Mouse (Mus musculus): ENCODE results near the gene Nppc.
A peak's percentile ranks its signal among the peaks of the same experiment; 100 is the strongest.

The Nppc gene

GRCm38 (mm10) chr1:86670279-86671038, at the start of gene Nppc:
Nppc (minus strand) TSS chr1:86670571.
- DNase-seq (ENCODE audit: low spot score), result peak; percentile 75

GRCm38 (mm10) chr1:86719391-86719790, 49.0 kb upstream of the Nppc start:
- no peak for DNase-seq (ENCODE audit: low spot score)

- no peak for DNase-seq (ENCODE audit: low spot score)
Observed at GRCm38 (mm10) chr1:86718190-86718589, 47.8 kb upstream of the Nppc start.

DNA sequence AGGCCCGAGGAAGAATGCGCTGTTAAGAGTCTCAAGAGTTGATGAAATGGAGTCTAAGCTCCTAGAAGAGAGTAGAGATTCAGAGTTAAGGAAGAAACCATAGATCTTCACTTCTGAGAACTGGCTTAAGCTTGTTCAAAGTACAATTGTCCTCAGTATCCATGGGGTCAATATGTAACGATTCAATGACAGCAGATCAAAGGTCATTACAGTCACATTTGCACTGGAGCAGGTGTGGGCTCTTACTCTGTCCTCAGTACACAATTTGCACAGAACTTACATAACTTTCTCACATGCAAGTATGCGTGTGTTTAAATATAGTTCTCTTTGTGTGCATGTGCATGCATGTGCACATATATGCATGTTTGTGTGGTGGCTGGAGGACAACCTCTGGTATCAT, 42.7 kb upstream of the Nppc start:
- no peak for DNase-seq (ENCODE audit: low spot score)

GRCm38 (mm10) chr1:86712045-86712444, 41.7 kb upstream of the Nppc start:
- no peak for DNase-seq (ENCODE audit: low spot score)

- no peak for DNase-seq (ENCODE audit: low spot score)
Observed at GRCm38 (mm10) chr1:86709546-86709945, 39.2 kb upstream of the Nppc start.

- no peak for DNase-seq (ENCODE audit: low spot score)
Observed at GRCm38 (mm10) chr1:86705461-86705860, 35.1 kb upstream of the Nppc start.

DNA sequence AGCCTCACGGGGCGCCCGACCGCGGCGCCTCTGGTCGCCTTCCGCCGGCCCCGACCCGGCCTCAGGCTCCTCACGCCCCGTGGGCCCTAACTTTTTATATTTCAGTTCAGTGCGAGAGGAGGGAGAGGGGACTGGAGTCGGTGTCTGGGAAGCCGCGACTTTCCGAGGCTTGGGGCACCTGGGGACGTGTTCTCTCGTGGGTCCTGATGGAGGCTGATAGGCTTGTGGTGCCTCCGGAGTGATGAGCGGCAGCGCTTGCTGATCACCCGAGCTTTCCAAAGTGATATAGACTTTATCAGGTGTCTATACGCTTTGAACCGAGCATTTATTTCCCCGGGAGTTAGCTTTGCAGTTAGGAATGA, 33.6 kb upstream of the Nppc start:
- no peak for DNase-seq (ENCODE audit: low spot score)

- DNase-seq (ENCODE audit: low spot score), result peak; percentile 93
Observed at GRCm38 (mm10) chr1:86703300-86703964, 33.1 kb upstream of the Nppc start, which contains the start of gene Dis3l2. Dis3l2 (plus strand) TSS chr1:86703808.

DNA sequence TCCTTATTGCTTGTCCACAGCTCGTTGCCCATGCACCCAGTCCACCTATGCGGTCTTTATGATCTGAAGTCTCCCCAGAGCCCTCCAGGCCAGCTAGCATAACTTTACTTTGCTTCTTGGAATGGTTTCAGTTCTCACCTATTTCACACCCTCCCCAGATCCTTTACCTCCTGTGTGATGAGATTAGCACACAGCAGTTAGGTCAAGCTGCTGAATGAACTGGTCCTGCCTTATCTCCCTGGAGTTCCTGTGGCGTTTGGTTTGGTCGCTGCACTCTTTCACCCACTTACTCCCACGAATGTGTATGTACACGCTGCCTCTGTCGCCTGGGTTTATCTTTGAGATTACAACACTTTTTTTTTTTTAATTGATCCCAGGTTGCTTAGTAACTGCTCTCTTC, 30.0 kb upstream of the Nppc start:
- DNase-seq (ENCODE audit: low spot score), result no peak

GRCm38 (mm10) chr1:86699346-86700136, 29.2 kb upstream of the Nppc start:
- DNase-seq (ENCODE audit: low spot score), result no peak

GRCm38 (mm10) chr1:86698721-86699120, 28.4 kb upstream of the Nppc start:
- DNase-seq (ENCODE audit: low spot score), result no peak

- DNase-seq (ENCODE audit: low spot score), result peak; percentile 18
Observed at GRCm38 (mm10) chr1:86696948-86697347, 26.6 kb upstream of the Nppc start.

GRCm38 (mm10) chr1:86691027-86691426, 20.7 kb upstream of the Nppc start:
- DNase-seq (ENCODE audit: low spot score), result no peak

DNA sequence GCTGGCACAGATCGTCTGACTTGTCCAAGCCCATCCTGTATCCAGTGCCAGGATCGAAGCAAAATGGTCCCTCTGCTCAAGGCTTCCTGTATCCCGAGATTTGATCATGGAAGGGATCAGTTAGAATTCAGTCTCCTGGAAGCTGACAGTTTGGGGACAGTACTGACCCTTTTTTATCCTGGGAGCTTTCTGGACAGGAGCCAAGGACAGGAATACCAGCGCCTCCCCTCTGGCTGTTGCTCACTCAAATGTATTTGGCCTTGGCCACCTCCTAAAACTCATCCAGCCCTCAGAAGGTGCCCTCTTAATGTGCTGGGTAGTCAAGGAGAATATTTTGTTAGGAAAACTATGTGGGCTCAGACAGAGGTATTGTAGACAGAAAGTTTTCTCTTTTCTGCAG, 16.9 kb upstream of the Nppc start:
- DNase-seq (ENCODE audit: low spot score), result no peak

DNA sequence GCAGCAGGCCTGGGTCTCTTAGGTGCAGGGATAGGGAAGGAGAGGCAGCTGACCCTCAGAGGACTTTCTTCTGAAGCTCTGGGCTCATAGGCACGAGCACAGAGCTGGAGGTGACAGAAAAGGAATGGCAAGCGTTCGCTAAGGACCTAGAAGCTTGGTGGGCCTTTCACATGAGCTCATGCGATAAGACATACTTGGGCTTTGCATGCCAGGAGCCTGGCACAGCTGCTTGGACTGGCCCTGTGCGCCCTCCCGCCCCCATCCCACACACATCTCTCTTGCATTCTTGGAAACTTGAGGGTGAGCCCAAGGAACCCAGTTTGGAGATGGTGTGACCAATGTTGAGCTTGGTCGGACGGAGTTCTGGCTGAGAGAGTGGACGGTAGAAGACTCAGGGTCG, 8.3 kb upstream of the Nppc start:
- DNase-seq (ENCODE audit: low spot score), result no peak

DNA sequence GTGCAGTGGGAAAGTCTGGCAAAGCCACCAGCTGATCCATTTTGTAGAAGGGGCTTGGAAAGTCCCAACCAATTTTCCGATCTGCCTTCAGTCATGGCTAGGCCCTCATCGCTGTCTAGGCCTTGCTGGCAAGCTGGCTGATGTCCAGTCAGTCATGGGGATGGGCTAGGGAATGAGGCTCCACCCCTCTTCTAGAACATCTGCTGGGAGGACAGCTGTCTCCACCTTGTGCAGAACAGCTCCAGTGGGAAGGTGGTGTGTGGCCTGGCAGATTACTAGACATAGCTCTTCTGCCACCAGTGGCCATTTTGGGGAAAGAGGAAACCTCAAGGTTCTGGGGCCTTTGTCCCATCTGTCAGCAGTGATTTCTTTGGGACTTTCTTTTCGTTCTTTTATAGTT, 7.3 kb upstream of the Nppc start:
- no peak for DNase-seq (ENCODE audit: low spot score)

- DNase-seq (ENCODE audit: low spot score), result no peak
Observed at GRCm38 (mm10) chr1:86675126-86675525, 4.8 kb upstream of the Nppc start.

- DNase-seq (ENCODE audit: low spot score), result no peak
Observed at GRCm38 (mm10) chr1:86674385-86674784, 4.0 kb upstream of the Nppc start.

- DNase-seq (ENCODE audit: low spot score), result peak; percentile 85
Observed at GRCm38 (mm10) chr1:86669552-86670273, 658 bp downstream of the Nppc start.

DNA sequence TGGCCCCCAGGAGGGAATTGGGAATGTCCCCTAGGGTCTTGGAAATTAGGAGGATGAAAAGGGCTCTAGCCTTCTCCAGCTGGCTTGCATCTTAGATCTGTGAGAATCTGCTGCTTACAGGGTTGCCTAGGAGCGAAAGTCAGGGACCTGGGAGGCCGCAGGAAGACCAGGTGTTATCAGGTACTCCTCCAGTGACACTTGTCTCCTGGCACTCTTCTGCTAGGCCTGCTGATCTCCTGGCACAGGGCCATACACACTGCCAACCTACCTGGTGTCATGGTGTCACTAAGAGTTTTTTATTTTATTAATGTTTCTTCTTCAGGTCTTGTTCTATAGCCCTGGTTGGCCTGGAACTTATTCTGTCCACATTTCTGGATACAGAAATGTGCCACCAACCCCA, 5.3 kb downstream of the Nppc start:
- no peak for DNase-seq (ENCODE audit: low spot score)

GRCm38 (mm10) chr1:86657071-86657470, 13.3 kb downstream of the Nppc start:
- no peak for DNase-seq (ENCODE audit: low spot score)

Measured in retina, embryonic 14.5 days (tissue).